ENCODE assay signal across 8 mouse cellular contexts in the genomic region with DNA sequence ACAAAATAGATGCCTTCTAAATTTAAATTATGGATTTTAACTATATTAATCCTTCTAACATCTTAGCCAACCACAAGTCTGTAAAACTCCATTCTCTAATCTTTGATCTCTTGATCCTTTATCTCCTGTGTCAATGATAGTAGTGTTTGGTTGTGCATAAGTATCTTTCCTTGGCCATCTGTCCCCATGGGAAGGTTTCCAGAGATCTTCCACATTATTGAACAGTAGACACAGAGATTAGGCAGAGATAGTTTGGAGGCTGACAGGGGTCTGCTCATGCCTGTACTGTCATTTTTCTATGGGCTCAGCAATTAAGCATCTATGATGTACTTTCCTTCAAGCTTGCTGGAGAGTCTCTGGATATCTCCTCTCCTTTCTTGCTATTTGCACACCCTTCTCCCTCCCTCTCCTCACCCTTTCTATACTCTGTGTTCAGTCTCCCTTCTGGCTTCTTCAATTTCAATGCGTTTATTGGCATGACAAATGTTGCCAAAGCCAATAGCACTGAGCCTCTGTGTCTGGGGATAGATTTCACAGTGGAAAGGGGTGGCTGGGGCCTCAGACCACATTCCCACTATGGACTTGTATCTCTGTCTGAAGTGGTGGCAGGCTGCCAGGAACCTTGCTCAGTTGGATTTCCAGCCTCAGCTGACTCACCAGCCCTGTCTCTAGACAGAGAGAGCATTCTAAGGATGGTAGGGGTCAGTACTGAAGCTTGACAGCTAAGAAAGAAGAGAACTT. TPM values are rescaled to one million over a fixed set of nuclear protein-coding genes. Genes with fewer than 3 reads are reported as not detected.
DNase-seq lines count a peak whose midpoint lies in the region; ATAC-seq lines count a peak whose summit lies in the region.

No protein-coding gene starts in this region.

- DNase-seq in left cerebral cortex, postnatal 10 days (ENCODE audit: extremely low spot score in 1 of 2, low spot score in 2 of 2): peak; percentile 38 to 70
- DNase-seq in left cerebral cortex, postnatal 36 days (ENCODE audit: low spot score in 2 of 2): no peak
- DNase-seq in adrenal gland, adult 18-20 months (ENCODE audit: low spot score in 2 of 2): peak; percentile 26 to 38
- DNase-seq in cerebellum, adult 8-10 months: peak; percentile 56
- peak; percentile 63 to 69 for DNase-seq in heart, postnatal 10 days
- DNase-seq in spleen, postnatal 10 days (ENCODE audit: low spot score in 2 of 2): no peak
- no peak for DNase-seq in embryo, embryonic 10.5 days (ENCODE audit: low spot score)

- 33% methylated on average over 1 of the region's 1 CpGs for WGBS in neural tube, embryonic 15.5 days

- H3K9me3 ChIP-seq in neural tube, embryonic 15.5 days (replicated peaks): no peaks in the 10 kb centered on the region

- no peak overlapping the region for H3K27ac ChIP-seq in neural tube, embryonic 15.5 days (replicated peaks)

- no peaks in the 10 kb centered on the region for H3K27me3 ChIP-seq in neural tube, embryonic 15.5 days (replicated peaks)

- intact Hi-C loops in left cerebral cortex, postnatal 10 days (cut with DNase I): no loop called here
- intact Hi-C loops in left cerebral cortex, postnatal 36 days (cut with DNase I): no loop called here
- intact Hi-C loops in heart, postnatal 10 days (cut with DNase I): no loop called here

- H3K9ac ChIP-seq in neural tube, embryonic 15.5 days (replicated peaks): no peak overlapping the region

- H3K4me3 ChIP-seq in neural tube, embryonic 15.5 days (replicated peaks): no peak overlapping the region

- no peaks in the 10 kb centered on the region for H3K36me3 ChIP-seq in neural tube, embryonic 15.5 days

- H3K4me1 ChIP-seq in neural tube, embryonic 15.5 days: peaks cover 17% of the 10 kb centered on the region

- H3K4me2 ChIP-seq in neural tube, embryonic 15.5 days: no peak overlapping the region

- peak; percentile 59; the same call in 1 of the 2 replicates for ATAC-seq in neural tube, embryonic 15.5 days (ENCODE audit: low FRiP score)

RNA-seq across cellular contexts. Expression of a gene that starts 29.1 kb away (rescaled TPM):
- 10 to 100 TPM; 97.9 to 99.8 TPM for total RNA-seq in left cerebral cortex, postnatal 10 days (2021)
- 100 to 1,000 TPM in 1 of 2 experiments, 10 to 100 TPM in 1; 88.2 to 106 TPM for total RNA-seq in left cerebral cortex, postnatal 36 days (2021)
- 10 to 100 TPM; 10.1 to 12.2 TPM for total RNA-seq in adrenal gland, adult 18-20 months (2021)
- total RNA-seq in heart, postnatal 10 days (2021): 10 to 100 TPM; 25.5 to 34.6 TPM
- 37.7 and 42.4 TPM in 2 replicates for polyA plus RNA-seq in neural tube, embryonic 15.5 days (2015; fragmentation: Nextera tagmentation; extraction: Ambion mirVana)

Comparison
In these comparisons a context has a peak if more than half of its experiments do, and no peak if none do; other contexts are left out.
1. DNase-seq: peak in left cerebral cortex, postnatal 10 days (2 of 2), adrenal gland, adult 18-20 months (2 of 2), cerebellum, adult 8-10 months (single experiment) and heart, postnatal 10 days (2 of 2); none in left cerebral cortex, postnatal 36 days (0 of 2), spleen, postnatal 10 days (0 of 2) and embryo, embryonic 10.5 days (single experiment).